Mouse (Mus musculus): ENCODE data around the gene Map2k4. TPM values are rescaled to one million over a fixed set of nuclear protein-coding genes. Genes with fewer than 3 reads are reported as not detected.

Map2k4 gene
- total and polyA plus RNA-seq, 2 experiments from 2014 or later: 116 TPM

GRCm38 (mm10) chr11:65777810-65778209, 10.3 kb downstream of the Map2k4 start:
- no peak for TF ChIP-seq CTCF (IDR thresholded peaks at IDR 0.05; ENCODE audit: low read depth)
- H3K9ac ChIP-seq (replicated peaks; ENCODE audit: low read length): no peak overlapping the region
- no peak for DNase-seq (ENCODE audit: low spot score)
- no peaks in the 10 kb centered on the region for H3K36me3 ChIP-seq (ENCODE audit: insufficient read depth, low read length)
- no peaks in the 10 kb centered on the region for H3K27me3 ChIP-seq (ENCODE audit: insufficient read depth, low read length)
- H3K4me2 ChIP-seq (ENCODE audit: low read depth, low read length): no peak overlapping the region
- no peaks in the 10 kb centered on the region for H3K9me3 ChIP-seq (ENCODE audit: low read length)
- no peak overlapping the region for H3K27ac ChIP-seq
- WGBS: 85% methylated on average over 5 of the region's 5 CpGs
- no peak overlapping the region for H3K4me3 ChIP-seq (ENCODE audit: low read length)
- peaks cover 8% of the 10 kb centered on the region; the same call in 1 of the 2 replicates for H3K4me1 ChIP-seq (ENCODE audit: insufficient read depth, low read length)
- no peak for ATAC-seq

GRCm38 (mm10) chr11:65776906-65777611, 11.0 kb downstream of the Map2k4 start:
- H3K27me3 ChIP-seq (ENCODE audit: insufficient read depth, low read length): no peaks in the 10 kb centered on the region
- H3K36me3 ChIP-seq (ENCODE audit: insufficient read depth, low read length): no peaks in the 10 kb centered on the region
- H3K9ac ChIP-seq (replicated peaks; ENCODE audit: low read length): no peak overlapping the region
- H3K4me1 ChIP-seq (ENCODE audit: insufficient read depth, low read length): peaks cover 8% of the 10 kb centered on the region; the same call in 1 of the 2 replicates
- 52% methylated on average over 2 of the region's 2 CpGs for WGBS
- TF ChIP-seq CTCF (IDR thresholded peaks at IDR 0.05; ENCODE audit: low read depth): no peak
- ATAC-seq (no peak), DNase-seq (ENCODE audit: low spot score) (no peak)
- H3K4me2 ChIP-seq (ENCODE audit: low read depth, low read length): no peak overlapping the region
- no peak overlapping the region for H3K4me3 ChIP-seq (ENCODE audit: low read length)
- H3K9me3 ChIP-seq (ENCODE audit: low read length): no peaks in the 10 kb centered on the region
- no peak overlapping the region for H3K27ac ChIP-seq

DNA sequence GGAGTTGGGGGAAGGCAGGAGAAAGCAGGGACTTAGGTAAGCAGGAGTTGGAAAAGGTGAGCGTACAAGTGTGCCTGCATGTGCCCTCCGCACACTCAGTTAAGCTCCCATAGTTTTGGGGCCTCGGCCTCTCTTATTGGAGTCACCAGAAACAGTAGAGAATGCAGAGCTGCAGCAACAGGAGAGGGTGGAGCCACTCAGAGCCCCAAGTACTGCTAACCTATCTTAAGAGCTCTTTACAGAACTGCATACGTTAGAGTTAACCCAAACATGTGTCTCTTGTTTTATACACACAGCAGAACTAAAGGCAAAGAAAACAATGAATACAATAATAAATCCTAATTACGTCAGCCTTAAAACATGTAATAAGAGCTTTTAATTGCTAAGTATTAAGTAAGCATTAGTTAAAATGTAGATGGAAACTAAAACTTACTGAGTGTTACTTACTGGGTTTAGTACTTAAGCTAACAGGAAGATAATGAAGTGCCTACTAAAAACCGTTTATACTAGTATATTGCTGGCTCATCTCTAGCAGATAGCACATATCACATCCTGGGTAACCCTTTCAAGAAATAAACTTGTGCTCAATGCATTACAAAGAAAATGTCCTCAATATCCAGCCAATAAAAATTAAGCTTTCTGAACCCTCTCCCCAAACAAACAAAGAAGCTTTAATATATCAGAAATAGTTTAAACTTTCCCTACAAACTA, 14.0 kb downstream of the Map2k4 start:
- Histone ChIP-seq H3K27ac (no peak overlapping the region), H3K27me3 (ENCODE audit: insufficient read depth, low read length) (no peaks in the 10 kb centered on the region), H3K4me1 (ENCODE audit: insufficient read depth, low read length) (peaks cover 4% of the 10 kb centered on the region; the same call in 1 of the 2 replicates), H3K9ac (replicated peaks; ENCODE audit: low read length) (no peak overlapping the region), H3K4me2 (ENCODE audit: low read depth, low read length) (no peak overlapping the region), H3K9me3 (ENCODE audit: low read length) (no peaks in the 10 kb centered on the region), H3K36me3 (ENCODE audit: insufficient read depth, low read length) (no peaks in the 10 kb centered on the region), H3K4me3 (ENCODE audit: low read length) (no peak overlapping the region)
- WGBS: 83% methylated on average over 6 of the region's 6 CpGs
- TF ChIP-seq CTCF (IDR thresholded peaks at IDR 0.05; ENCODE audit: low read depth): no peak
- no peak for DNase-seq (ENCODE audit: low spot score)
- no peak for ATAC-seq

DNA sequence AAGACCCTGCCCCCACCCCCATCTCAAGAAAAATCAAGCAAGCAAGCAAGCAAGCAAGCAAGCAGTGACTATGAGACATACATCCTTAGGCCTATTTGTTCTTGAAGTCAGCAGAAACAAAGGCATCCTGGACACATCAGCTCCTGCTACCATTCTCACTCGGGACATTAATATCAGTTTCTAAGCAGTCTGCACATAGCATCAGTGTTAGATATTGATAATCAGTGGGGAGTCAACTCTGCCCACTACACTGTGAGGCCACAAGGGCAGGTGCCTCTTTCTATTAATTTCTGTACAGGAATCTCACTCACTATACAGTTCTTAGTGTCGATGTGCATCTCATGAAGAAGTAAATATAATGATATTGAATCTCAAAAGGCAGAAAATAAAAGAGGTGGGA, 14.6 kb downstream of the Map2k4 start:
- H3K27ac ChIP-seq: no peak overlapping the region
- 90% methylated on average over 2 of the region's 2 CpGs for WGBS
- no peaks in the 10 kb centered on the region for H3K27me3 ChIP-seq (ENCODE audit: insufficient read depth, low read length)
- no peaks in the 10 kb centered on the region for H3K9me3 ChIP-seq (ENCODE audit: low read length)
- H3K4me3 ChIP-seq (ENCODE audit: low read length): no peak overlapping the region
- DNase-seq (ENCODE audit: low spot score) (no peak), ATAC-seq (no peak)
- no peak overlapping the region for H3K9ac ChIP-seq (replicated peaks; ENCODE audit: low read length)
- no peaks in the 10 kb centered on the region for H3K36me3 ChIP-seq (ENCODE audit: insufficient read depth, low read length)
- H3K4me2 ChIP-seq (ENCODE audit: low read depth, low read length): no peak overlapping the region
- peaks cover 4% of the 10 kb centered on the region; the same call in 1 of the 2 replicates for H3K4me1 ChIP-seq (ENCODE audit: insufficient read depth, low read length)
- TF ChIP-seq CTCF (IDR thresholded peaks at IDR 0.05; ENCODE audit: low read depth): no peak

DNA sequence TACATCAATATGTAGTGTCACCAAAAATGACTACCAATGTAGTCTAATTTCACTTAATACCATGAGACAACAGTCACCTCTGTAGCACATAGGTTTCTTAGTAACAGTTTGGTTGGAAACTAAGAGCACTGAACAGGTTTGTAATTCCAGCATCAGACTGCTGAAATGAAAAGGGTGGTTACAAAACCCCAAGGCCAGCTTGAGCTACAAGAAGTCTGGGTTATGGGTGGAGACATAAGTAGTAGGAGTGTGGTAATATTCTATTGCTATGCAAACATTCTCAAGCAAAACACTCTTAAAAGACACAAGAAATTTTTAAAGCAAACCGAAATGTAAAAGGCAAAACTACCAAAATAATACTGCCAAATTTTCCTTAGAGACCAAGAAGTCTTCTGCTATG, 16.6 kb downstream of the Map2k4 start:
- Histone ChIP-seq H3K4me2 (ENCODE audit: low read depth, low read length) (no peak overlapping the region), H3K27ac (no peak overlapping the region), H3K4me1 (ENCODE audit: insufficient read depth, low read length) (no peaks in the 10 kb centered on the region), H3K9ac (replicated peaks; ENCODE audit: low read length) (no peak overlapping the region), H3K36me3 (ENCODE audit: insufficient read depth, low read length) (no peaks in the 10 kb centered on the region), H3K27me3 (ENCODE audit: insufficient read depth, low read length) (no peaks in the 10 kb centered on the region), H3K4me3 (ENCODE audit: low read length) (no peak overlapping the region), H3K9me3 (ENCODE audit: low read length) (no peaks in the 10 kb centered on the region)
- WGBS: 94% methylated on average over 1 of the region's 1 CpGs
- ATAC-seq (no peak), DNase-seq (ENCODE audit: low spot score) (no peak)
- no peak for TF ChIP-seq CTCF (IDR thresholded peaks at IDR 0.05; ENCODE audit: low read depth)

DNA sequence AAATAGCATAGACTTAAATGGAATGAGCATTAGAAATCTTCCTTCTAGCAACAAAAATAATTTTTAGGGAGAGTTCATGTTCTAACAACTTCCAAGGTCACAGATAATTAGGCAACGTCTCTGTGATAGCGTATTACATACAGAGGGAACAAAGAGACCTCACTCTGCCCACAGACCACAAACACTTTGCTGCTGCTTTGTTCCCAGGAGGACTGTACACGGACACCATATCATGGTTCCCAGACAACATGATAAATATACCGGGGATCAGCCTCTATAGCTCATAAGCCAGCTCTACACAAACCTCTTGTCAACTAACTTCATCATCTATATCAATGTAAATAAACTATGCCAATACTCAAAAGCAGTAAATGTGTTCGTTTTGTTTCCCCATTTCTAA, 18.1 kb downstream of the Map2k4 start:
- ATAC-seq (no peak), DNase-seq (ENCODE audit: low spot score) (no peak)
- Histone ChIP-seq H3K27me3 (ENCODE audit: insufficient read depth, low read length) (no peaks in the 10 kb centered on the region), H3K36me3 (ENCODE audit: insufficient read depth, low read length) (no peaks in the 10 kb centered on the region), H3K9ac (replicated peaks; ENCODE audit: low read length) (no peak overlapping the region), H3K27ac (no peak overlapping the region), H3K4me1 (ENCODE audit: insufficient read depth, low read length) (no peaks in the 10 kb centered on the region), H3K9me3 (ENCODE audit: low read length) (no peaks in the 10 kb centered on the region), H3K4me2 (ENCODE audit: low read depth, low read length) (no peak overlapping the region), H3K4me3 (ENCODE audit: low read length) (no peak overlapping the region)
- WGBS: 77% methylated on average over 5 of the region's 5 CpGs
- no peak for TF ChIP-seq CTCF (IDR thresholded peaks at IDR 0.05; ENCODE audit: low read depth)

DNA sequence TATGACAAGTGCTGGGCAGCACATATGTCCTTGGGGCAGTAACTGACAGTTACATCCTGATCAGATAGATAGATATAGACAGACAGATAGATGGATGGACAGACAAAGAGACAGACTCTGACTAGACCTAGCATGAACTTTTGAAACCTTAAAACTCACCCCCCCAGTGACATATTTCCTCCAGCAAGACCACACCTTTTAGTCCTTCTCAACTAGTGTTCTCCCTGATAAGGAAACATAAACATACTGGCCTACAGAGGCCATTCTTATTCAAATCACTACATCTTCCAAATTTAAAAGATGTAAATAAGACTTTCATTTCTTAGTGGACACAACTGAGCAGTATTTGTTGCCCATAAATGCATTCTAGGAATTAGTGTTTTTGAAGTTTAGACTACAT, 19.7 kb downstream of the Map2k4 start:
- DNase-seq (ENCODE audit: low spot score) (no peak), ATAC-seq (no peak)
- H3K4me2 ChIP-seq (ENCODE audit: low read depth, low read length): no peak overlapping the region
- H3K4me3 ChIP-seq (ENCODE audit: low read length): no peak overlapping the region
- no peaks in the 10 kb centered on the region for H3K27me3 ChIP-seq (ENCODE audit: insufficient read depth, low read length)
- no peaks in the 10 kb centered on the region for H3K36me3 ChIP-seq (ENCODE audit: insufficient read depth, low read length)
- no peak overlapping the region for H3K9ac ChIP-seq (replicated peaks; ENCODE audit: low read length)
- no peaks in the 10 kb centered on the region for H3K4me1 ChIP-seq (ENCODE audit: insufficient read depth, low read length)
- no peak for TF ChIP-seq CTCF (IDR thresholded peaks at IDR 0.05; ENCODE audit: low read depth)
- H3K9me3 ChIP-seq (ENCODE audit: low read length): no peaks in the 10 kb centered on the region
- H3K27ac ChIP-seq: no peak overlapping the region
